Mouse (Mus musculus) hematopoietic stem cell, adult 5-6 weeks (primary cell): ENCODE results near the gene Mad1l1. TPM values are rescaled to one million over a fixed set of nuclear protein-coding genes. Genes with fewer than 3 reads are reported as not detected.
A peak's percentile ranks its signal among the peaks of the same experiment; 100 is the strongest.
"Not testable (repeated sequence)": the region's sequence is repeated elsewhere in the genome, so short reads cannot be mapped to it uniquely, and the experiment has no call there.

Experiments
- ATAC-seq, 2 experiments: fragments of 125-278 bp in 1 of 2; replicated peaks in 1 of 2; 2 replicates each; pipeline ENCODE4 v1.8.0; 2016 to 2017; ENCODE audit warnings: inconsistent platforms in 2 of 2, mild to moderate bottlenecking in 2 of 2, moderate number of reproducible peaks in 2 of 2, low read depth in 1 of 2, moderate TSS enrichment in 1 of 2; ENCODE audit not compliant: low FRiP score in 2 of 2, poor library complexity in 2 of 2, severe bottlenecking in 2 of 2, insufficient read depth in 1 of 2, low TSS enrichment in 1 of 2
- total RNA-seq: library from RNA; stranded (forward); fragments of 172-1452, 232-1000 nt; gene quantifications from 2 replicates; pipeline ENCODE4 v1.2.3, GENCODE M21; 2017

Mad1l1 gene
- total RNA-seq, 1 experiment from 2014 or later: 70.7 TPM

GRCm38 (mm10) chr5:140002541-140002940, 318.8 kb downstream of the Mad1l1 start:
- ATAC-seq: no peak

- ATAC-seq: no peak
Observed at GRCm38 (mm10) chr5:139998916-139999315, 322.4 kb downstream of the Mad1l1 start.

- not testable (repeated sequence) for ATAC-seq
Observed at GRCm38 (mm10) chr5:139998321-139998720, 323.0 kb downstream of the Mad1l1 start.

GRCm38 (mm10) chr5:139991531-139991930, 329.8 kb downstream of the Mad1l1 start:
- ATAC-seq: no peak

GRCm38 (mm10) chr5:139985073-139985746, 336.1 kb downstream of the Mad1l1 start:
- no peak; a peak in 1 of 4 replicates for ATAC-seq

GRCm38 (mm10) chr5:139981976-139982375, 339.4 kb downstream of the Mad1l1 start:
- ATAC-seq: no peak

- ATAC-seq: no peak
Observed at GRCm38 (mm10) chr5:139979371-139979770, 342.0 kb downstream of the Mad1l1 start.

GRCm38 (mm10) chr5:139978525-139979276, 342.7 kb downstream of the Mad1l1 start:
- peak in 1 of 2 experiments; percentile 56; a peak in 1 of 4 replicates for ATAC-seq

GRCm38 (mm10) chr5:139977476-139977875, 343.9 kb downstream of the Mad1l1 start:
- no peak for ATAC-seq

- ATAC-seq: no peak
Observed at GRCm38 (mm10) chr5:139976584-139976983, 344.8 kb downstream of the Mad1l1 start.

- peak; percentile 51 to 67 for ATAC-seq
Observed at GRCm38 (mm10) chr5:139970186-139970631, 351.1 kb downstream of the Mad1l1 start.

- ATAC-seq: no peak
Observed at GRCm38 (mm10) chr5:139969151-139969948, 352.0 kb downstream of the Mad1l1 start.

GRCm38 (mm10) chr5:139965596-139965995, 355.8 kb downstream of the Mad1l1 start:
- ATAC-seq: no peak

GRCm38 (mm10) chr5:139964391-139964790, 357.0 kb downstream of the Mad1l1 start:
- no peak for ATAC-seq

GRCm38 (mm10) chr5:139959741-139960140, 361.6 kb downstream of the Mad1l1 start:
- no peak for ATAC-seq
